Mouse (Mus musculus) heart, adult 18-20 months (tissue): ENCODE data around the gene D6Ertd527e. TPM values are rescaled to one million over a fixed set of nuclear protein-coding genes. Genes with fewer than 3 reads are reported as not detected.

Experiments
- DNase-seq, 2 experiments: peaks; one replicate each; pipeline ENCODE4 v3.0.0; 2021 to 2022; ENCODE audit warnings: mixed read lengths in 1 of 2
- total RNA-seq, 2 experiments: library from RNA; stranded (reverse); gene quantifications; 2 replicates each; pipeline ENCODE4 v1.2.3; 2021

The D6Ertd527e gene
- total RNA-seq, 2 experiments from 2014 or later = not detected

GRCm38 (mm10) chr6:87111493-87111892, 6.9 kb downstream of the D6Ertd527e start:
- no peak for DNase-seq

- DNase-seq = peak; percentile 29 to 41
Observed at GRCm38 (mm10) chr6:87112125-87112524, 7.6 kb downstream of the D6Ertd527e start.

- DNase-seq = no peak
Observed at GRCm38 (mm10) chr6:87115981-87116380, 11.4 kb downstream of the D6Ertd527e start.

- DNase-seq = no peak
Observed at GRCm38 (mm10) chr6:87116596-87116995, 12.1 kb downstream of the D6Ertd527e start.

GRCm38 (mm10) chr6:87119066-87119837, 14.7 kb downstream of the D6Ertd527e start:
- no peak for DNase-seq

GRCm38 (mm10) chr6:87119975-87120374, 15.4 kb downstream of the D6Ertd527e start:
- DNase-seq = no peak

GRCm38 (mm10) chr6:87120661-87121060, 16.1 kb downstream of the D6Ertd527e start:
- DNase-seq = no peak

- no peak for DNase-seq
Observed at GRCm38 (mm10) chr6:87121961-87122360, 17.4 kb downstream of the D6Ertd527e start.

- DNase-seq = no peak
Observed at GRCm38 (mm10) chr6:87123406-87123805, 18.9 kb downstream of the D6Ertd527e start.

GRCm38 (mm10) chr6:87123973-87124372, 19.4 kb downstream of the D6Ertd527e start:
- no peak for DNase-seq

- DNase-seq = no peak
Observed at GRCm38 (mm10) chr6:87127049-87127753, 22.7 kb downstream of the D6Ertd527e start.

GRCm38 (mm10) chr6:87129861-87130260, 25.3 kb downstream of the D6Ertd527e start:
- no peak for DNase-seq

GRCm38 (mm10) chr6:87130628-87131027, 26.1 kb downstream of the D6Ertd527e start:
- no peak for DNase-seq

- no peak for DNase-seq
Observed at GRCm38 (mm10) chr6:87131078-87131477, 26.5 kb downstream of the D6Ertd527e start.

- no peak for DNase-seq
Observed at GRCm38 (mm10) chr6:87133520-87133919, 29.0 kb downstream of the D6Ertd527e start.

GRCm38 (mm10) chr6:87133966-87134546, 29.5 kb downstream of the D6Ertd527e start:
- no peak for DNase-seq

- no peak for DNase-seq
Observed at GRCm38 (mm10) chr6:87138479-87138878, 33.9 kb downstream of the D6Ertd527e start.

- peak; percentile 32 to 34 for DNase-seq
Observed at GRCm38 (mm10) chr6:87139796-87140553, 35.4 kb downstream of the D6Ertd527e start.

GRCm38 (mm10) chr6:87142239-87142638, 37.7 kb downstream of the D6Ertd527e start:
- peak in 1 of 2 experiments; percentile 48 for DNase-seq

GRCm38 (mm10) chr6:87143594-87143993, 39.0 kb downstream of the D6Ertd527e start:
- no peak for DNase-seq

GRCm38 (mm10) chr6:87147921-87148320, 43.4 kb downstream of the D6Ertd527e start:
- no peak for DNase-seq

GRCm38 (mm10) chr6:87150471-87150870, 45.9 kb downstream of the D6Ertd527e start:
- DNase-seq = no peak
